Mouse (Mus musculus) heart, postnatal 0 days (tissue): Measurements from ENCODE around the gene Igsf8. TPM values are rescaled to one million over a fixed set of nuclear protein-coding genes. Genes with fewer than 3 reads are reported as not detected.

Experiments
- ATAC-seq: fragments of 200-750 bp; cut with Nextera tagmentation; 2 replicates; pipeline ENCODE4 v1.8.0; 2017; ENCODE audit warnings: low read depth, moderate number of reproducible peaks, moderate library complexity; ENCODE audit not compliant: insufficient read depth
- DNase-seq: peaks from one replicate; pipeline ENCODE4 v3.0.0-alpha.2; 2016; ENCODE audit warnings: low spot score
- H3K27ac ChIP-seq: fragments of 300-500 bp; sonication (generic); 2 replicates; pipeline ENCODE4 v1.5.1; 2014; ENCODE audit warnings: low read depth, mild to moderate bottlenecking
- H3K27me3 ChIP-seq: fragments of 300-500 bp; sonication (generic); 2 replicates; pipeline ENCODE4 v1.6.1; 2014; ENCODE audit warnings: low read length, mixed read lengths; ENCODE audit not compliant: control insufficient read depth, insufficient read depth
- H3K36me3 ChIP-seq: fragments of 300-500 bp; sonication (generic); replicated peaks from 2 replicates; pipeline ENCODE4 v1.6.1; 2014; ENCODE audit warnings: low read length, mixed read lengths; ENCODE audit not compliant: control insufficient read depth, insufficient read depth
- H3K4me1 ChIP-seq: fragments of 300-500 bp; sonication (generic); 2 replicates; pipeline ENCODE4 v1.6.1; 2014; ENCODE audit warnings: antibody characterized with exemption; ENCODE audit not compliant: control insufficient read depth, insufficient read depth
- H3K4me2 ChIP-seq: fragments of 300-500 bp; sonication (generic); 2 replicates; pipeline ENCODE4 v1.6.1; 2014; ENCODE audit warnings: low read depth, mild to moderate bottlenecking, low read length, moderate library complexity
- H3K4me3 ChIP-seq: fragments of 300-500 bp; sonication (generic); 2 replicates; pipeline ENCODE4 v1.5.1; 2014; ENCODE audit warnings: low read depth, low read length
- H3K9ac ChIP-seq: fragments of 300-500 bp; sonication (generic); replicated peaks from 2 replicates; pipeline ENCODE4 v1.6.1; 2014; ENCODE audit warnings: low read depth, low read length, mixed read lengths
- H3K9me3 ChIP-seq: fragments of 300-500 bp; sonication (generic); replicated peaks from 2 replicates; pipeline ENCODE4 v1.6.1; 2016; ENCODE audit warnings: low read length; ENCODE audit not compliant: control insufficient read depth
- CTCF ChIP-seq: IDR thresholded peaks from 2 replicates; pipeline ENCODE4 v1.5.1; 2016; ENCODE audit warnings: antibody characterized with exemption, control low read depth, low read depth
- EP300 ChIP-seq: IDR thresholded peaks from 2 replicates; pipeline ENCODE4 v1.6.1; 2016; ENCODE audit warnings: antibody characterized with exemption, low read depth
- WGBS: fragments of 180-500 bp; shearing (Covaris S2); extraction: QIAGEN DNeasy Blood & Tissue Kit; methylation state at CpG from one replicate; pipeline ENCODE4 v1.1.7; 2014; 5-methylcytosine and 5-hydroxymethylcytosine counted together
- polyA plus RNA-seq: library from polyadenylated mRNA; unstranded; fragments of >200 nt; fragmentation: Nextera tagmentation; extraction: Ambion mirVana; gene quantifications from 2 replicates; pipeline ENCODE4 v1.2.1, GENCODE M21; 2015
- total RNA-seq: library from RNA; depleted of rRNA; stranded (reverse); fragments of >200 nt; gene quantifications from 2 replicates; pipeline ENCODE4 v1.2.3, GENCODE M21; 2014; ENCODE audit warnings: low replicate concordance

The Igsf8 gene
- total and polyA plus RNA-seq, 2 experiments from 2014 or later, result 11.4 to 22.1 TPM

DNA sequence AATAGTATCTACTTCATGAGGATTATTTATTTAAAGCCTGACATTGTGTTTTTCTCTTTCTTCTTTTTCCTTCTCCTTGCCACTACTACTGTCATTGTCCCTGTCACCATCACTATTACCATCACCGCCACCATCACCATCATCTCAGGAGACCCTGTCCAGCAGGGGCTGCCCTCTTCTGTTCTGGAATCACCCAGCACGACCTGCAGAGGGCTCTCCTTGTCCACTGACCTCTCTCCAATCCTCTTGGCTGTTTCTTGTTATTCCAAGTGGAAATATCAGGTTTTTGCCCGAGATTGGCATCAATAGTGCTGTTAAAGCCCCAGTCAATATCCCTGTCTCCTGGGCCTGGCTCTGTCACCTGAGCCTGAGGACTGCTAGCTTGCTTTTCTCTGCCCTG is 72.1 kb downstream of the Igsf8 start:
- DNase-seq, result no peak
- Histone ChIP-seq H3K9me3 (no peaks in the 10 kb centered on the region), H3K27me3 (peaks cover 55% of the 10 kb centered on the region), H3K4me3 (no peak overlapping the region), H3K36me3 (no peaks in the 10 kb centered on the region), H3K9ac (no peak overlapping the region), H3K4me2 (no peak overlapping the region), H3K27ac (no peak overlapping the region), H3K4me1 (no peaks in the 10 kb centered on the region)
- WGBS, result 22% methylated on average over 3 of the region's 3 CpGs
- no peak for TF ChIP-seq EP300
- TF ChIP-seq CTCF, result peak; percentile 36
- no peak for ATAC-seq

DNA sequence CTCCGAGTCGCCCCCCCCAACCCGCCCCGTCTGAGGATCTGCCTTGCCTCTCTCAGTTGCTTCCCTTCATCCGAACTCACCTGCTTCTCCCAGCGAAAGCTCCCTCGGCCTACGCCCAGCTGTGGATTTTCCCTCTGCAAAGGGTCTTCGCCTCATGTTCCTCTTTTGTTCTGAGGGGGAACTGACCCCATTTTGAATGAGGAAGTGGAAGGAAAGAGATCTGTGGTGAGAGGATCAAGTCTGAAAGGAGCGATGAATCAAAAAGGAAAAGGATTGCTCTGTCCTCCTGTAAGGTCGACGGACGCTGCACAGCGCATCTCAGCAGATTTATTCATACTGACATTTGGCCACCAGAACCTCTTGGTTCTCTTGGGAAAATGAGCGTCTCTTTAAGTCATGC is 74.4 kb downstream of the Igsf8 start:
- 63% methylated on average over 15 of the region's 15 CpGs for WGBS
- Histone ChIP-seq H3K4me3 (no peak overlapping the region), H3K4me1 (peaks cover 4% of the 10 kb centered on the region), H3K9ac (no peak overlapping the region), H3K27ac (no peak overlapping the region), H3K36me3 (no peaks in the 10 kb centered on the region), H3K9me3 (no peaks in the 10 kb centered on the region), H3K4me2 (no peak overlapping the region), H3K27me3 (peaks cover 50% of the 10 kb centered on the region)
- ATAC-seq (no peak), DNase-seq (no peak)
- TF ChIP-seq EP300 (no peak), CTCF (no peak)

DNA sequence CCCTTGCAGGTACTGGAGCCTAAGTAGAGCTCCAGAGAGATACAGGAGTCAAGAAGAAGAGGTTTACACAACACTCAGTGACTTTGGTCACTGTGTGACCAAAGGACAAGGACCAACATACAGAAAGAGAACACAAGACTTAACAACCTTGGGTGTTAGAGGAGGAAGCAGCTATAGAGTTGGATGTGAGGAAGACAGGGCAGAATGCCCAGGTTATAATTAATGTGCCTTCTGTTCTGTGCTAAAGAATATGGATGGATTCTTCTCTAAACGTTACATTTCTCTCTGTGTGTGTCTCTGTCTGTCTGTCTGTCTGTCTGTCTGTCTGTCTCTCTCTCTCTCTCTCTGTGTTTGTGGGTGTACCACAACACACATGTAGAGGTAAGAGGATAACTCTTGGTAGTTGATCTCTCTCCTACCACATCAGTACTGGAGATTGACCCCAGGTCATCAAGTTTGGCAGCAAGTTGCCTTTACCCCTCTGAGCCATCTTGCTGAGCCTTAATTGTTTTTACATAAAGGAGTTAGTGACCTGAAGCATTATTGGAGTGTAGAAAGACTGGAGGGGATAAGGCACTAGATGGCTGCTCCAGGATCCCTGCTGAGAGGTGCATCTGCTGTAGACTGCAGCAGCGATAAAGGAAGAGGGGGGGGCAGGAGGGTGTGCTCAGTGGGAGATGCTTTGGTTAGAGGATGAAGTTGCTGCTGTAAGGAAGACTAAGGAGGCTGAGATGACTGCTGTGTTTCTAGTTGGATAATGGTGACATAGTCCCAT is 76.2 kb downstream of the Igsf8 start:
- no peak for TF ChIP-seq EP300
- TF ChIP-seq CTCF, result no peak
- peaks cover 56% of the 10 kb centered on the region for H3K27me3 ChIP-seq

DNA sequence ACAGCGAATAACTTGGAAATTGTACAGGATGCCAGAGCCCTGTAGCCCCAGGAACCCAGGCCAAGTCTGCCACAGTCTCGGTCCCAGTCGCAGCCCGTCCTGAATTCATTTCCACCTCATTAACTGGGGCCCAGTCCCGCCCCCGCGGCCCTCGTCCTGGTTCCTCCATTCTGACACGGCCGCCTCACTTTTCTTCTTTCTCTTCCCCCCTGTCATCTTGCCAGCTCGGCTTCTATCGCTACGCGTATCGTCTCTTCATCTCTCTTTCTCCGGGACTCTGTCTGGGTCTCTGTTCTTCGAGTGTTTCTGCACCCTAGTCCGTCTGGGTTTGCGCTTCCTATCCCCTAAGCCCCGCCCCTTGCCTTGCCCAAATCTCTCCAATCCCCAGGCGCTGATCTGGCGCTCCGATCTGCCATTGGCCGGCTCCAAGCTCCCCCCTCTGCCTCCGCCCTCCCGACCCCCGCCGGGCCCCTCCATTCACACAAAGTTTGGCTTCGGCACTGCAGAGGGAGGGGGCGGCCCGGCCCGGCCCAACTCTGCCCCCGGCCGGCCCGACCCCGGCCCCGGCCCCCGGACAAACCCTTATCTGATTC is 79.4 kb downstream of the Igsf8 start, which contains the start of gene Kcnj10:
Kcnj10 (plus strand) TSS at position 482 of the 593 bp plus-strand sequence.
- WGBS, result 2% methylated on average over 38 of the region's 38 CpGs
- H3K4me3 ChIP-seq, result peak within 1 kb of the TSS; percentile 45
- ATAC-seq (peak; percentile 81), DNase-seq (no peak)
- no peak within 1 kb of the TSS for H3K9ac ChIP-seq
- H3K4me2 ChIP-seq, result peak within 1 kb of the TSS; percentile 65
- TF ChIP-seq EP300, result no peak
- no peak for TF ChIP-seq CTCF
- no peaks in the 10 kb centered on the region for H3K36me3 ChIP-seq
- peaks cover 8% of the 10 kb centered on the region for H3K4me1 ChIP-seq
- H3K27ac ChIP-seq, result no peak within 1 kb of the TSS
- H3K9me3 ChIP-seq, result no peaks in the 10 kb centered on the region
- H3K27me3 ChIP-seq, result peaks cover 41% of the 10 kb centered on the region

More for the DNA sequence above, 76.2 kb downstream of the Igsf8 start:
- Histone ChIP-seq H3K9ac (no peak overlapping the region), H3K4me3 (no peak overlapping the region), H3K4me1 (peaks cover 8% of the 10 kb centered on the region), H3K4me2 (no peak overlapping the region), H3K36me3 (no peaks in the 10 kb centered on the region), H3K27ac (no peak overlapping the region), H3K9me3 (no peaks in the 10 kb centered on the region)
- DNase-seq, result no peak
- WGBS, result 25% methylated on average over 2 of the region's 2 CpGs
- ATAC-seq, result no peak

DNA sequence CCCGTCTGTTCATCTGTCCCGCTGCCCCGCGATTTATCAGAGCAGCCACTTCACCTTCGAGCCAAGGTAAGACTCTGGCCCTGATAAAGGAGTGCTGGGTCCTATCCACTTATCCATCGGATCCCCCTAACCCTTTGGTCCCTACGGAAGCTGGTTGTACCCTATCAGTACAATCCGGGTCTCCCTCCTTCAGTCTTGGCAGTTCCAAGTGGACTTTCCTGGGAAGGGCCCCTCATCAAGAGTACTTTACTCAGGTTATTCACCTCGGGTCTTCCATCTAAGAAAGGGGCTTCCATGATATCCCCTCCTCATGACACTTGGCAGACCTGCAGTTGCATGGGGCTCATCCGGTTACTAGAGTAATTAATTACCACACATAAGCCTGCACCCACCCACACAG is 79.9 kb downstream of the Igsf8 start:
- H3K9me3 ChIP-seq, result no peaks in the 10 kb centered on the region
- TF ChIP-seq EP300, result no peak
- no peak for TF ChIP-seq CTCF
- no peaks in the 10 kb centered on the region for H3K36me3 ChIP-seq
- H3K27me3 ChIP-seq, result peaks cover 37% of the 10 kb centered on the region
- DNase-seq, result no peak
- no peak overlapping the region for H3K27ac ChIP-seq
- ATAC-seq, result no peak; the same call in 1 of the 2 replicates
- peak overlapping the region; percentile 65 for H3K4me2 ChIP-seq
- H3K9ac ChIP-seq, result no peak overlapping the region
- 12% methylated on average over 10 of the region's 10 CpGs for WGBS
- H3K4me3 ChIP-seq, result peak overlapping the region; percentile 45
- H3K4me1 ChIP-seq, result peaks cover 8% of the 10 kb centered on the region
